Mouse (Mus musculus) forebrain, embryonic 13.5 days (tissue): Measurements from ENCODE around the gene Mucl3. TPM values are rescaled to one million over a fixed set of nuclear protein-coding genes. Genes with fewer than 3 reads are reported as not detected.
A peak's percentile ranks its signal among the peaks of the same experiment; 100 is the strongest.

Source experiments
- ATAC-seq: fragments of 200-750 bp; cut with Nextera tagmentation; 2 replicates; pipeline ENCODE4 v1.8.0; 2017
- H3K27ac ChIP-seq: fragments of 300-500 bp; sonication (generic); 2 replicates; pipeline ENCODE4 v1.5.1; 2015; ENCODE audit warnings: inconsistent platforms, mild to moderate bottlenecking, moderate library complexity
- H3K27me3 ChIP-seq: fragments of 300-500 bp; sonication (generic); 2 replicates; pipeline ENCODE4 v1.6.1; 2015; ENCODE audit warnings: mild to moderate bottlenecking, inconsistent platforms
- H3K36me3 ChIP-seq: fragments of 300-500 bp; sonication (generic); 2 replicates; pipeline ENCODE4 v1.6.1; 2015; ENCODE audit warnings: mild to moderate bottlenecking, inconsistent platforms; ENCODE audit not compliant: poor library complexity, severe bottlenecking
- H3K4me1 ChIP-seq: fragments of 300-500 bp; sonication (generic); 2 replicates; pipeline ENCODE4 v1.6.1; 2015; ENCODE audit warnings: inconsistent platforms
- H3K4me2 ChIP-seq: fragments of 300-500 bp; sonication (generic); 2 replicates; pipeline ENCODE4 v1.6.1; 2015; ENCODE audit warnings: inconsistent platforms, mild to moderate bottlenecking, moderate library complexity
- H3K4me3 ChIP-seq: fragments of 300-500 bp; sonication (generic); 2 replicates; pipeline ENCODE4 v1.5.1; 2015; ENCODE audit warnings: mild to moderate bottlenecking, inconsistent platforms
- H3K9ac ChIP-seq: fragments of 300-500 bp; sonication (generic); 2 replicates; pipeline ENCODE4 v1.6.1; 2015; ENCODE audit warnings: mild to moderate bottlenecking, inconsistent platforms
- H3K9me3 ChIP-seq: fragments of 300-500 bp; sonication (generic); replicated peaks from 2 replicates; pipeline ENCODE4 v1.6.1; 2016; ENCODE audit warnings: inconsistent platforms
- WGBS: fragments of 180-500 bp; shearing (Covaris S2); methylation state at CpG from one replicate; pipeline ENCODE4 v1.1.7; 2015; 5-methylcytosine and 5-hydroxymethylcytosine counted together
- polyA plus RNA-seq: library from polyadenylated mRNA; unstranded; fragments of >200 nt; fragmentation: Nextera tagmentation; extraction: Ambion mirVana; gene quantifications from 2 replicates; pipeline ENCODE4 v1.2.1, GENCODE M21; 2015

The Mucl3 gene
- polyA plus RNA-seq, 1 experiment from 2014 or later: not detected

- no peak for ATAC-seq
- Histone ChIP-seq H3K9me3 (no peaks in the 10 kb centered on the region), H3K9ac (no peak within 1 kb of the TSS), H3K27ac (no peak within 1 kb of the TSS), H3K4me1 (no peaks in the 10 kb centered on the region), H3K4me3 (no peak within 1 kb of the TSS), H3K36me3 (no peaks in the 10 kb centered on the region), H3K4me2 (no peak within 1 kb of the TSS), H3K27me3 (no peaks in the 10 kb centered on the region)
- 93% methylated on average over 7 of the region's 7 CpGs for WGBS
Observed at GRCm38 (mm10) chr17:35626537-35626936, 17.0 kb downstream of the Mucl3 start, which contains the start of gene Gm9573. Gene Gm9573 (minus strand): TSS chr17:35626637.

- no peak overlapping the region for H3K4me3 ChIP-seq
- WGBS: 82% methylated on average over 4 of the region's 4 CpGs
- no peak overlapping the region for H3K9ac ChIP-seq
- H3K36me3 ChIP-seq: no peaks in the 10 kb centered on the region
- no peak for ATAC-seq
- no peak overlapping the region for H3K27ac ChIP-seq
- no peaks in the 10 kb centered on the region for H3K27me3 ChIP-seq
- no peaks in the 10 kb centered on the region for H3K9me3 ChIP-seq
- H3K4me2 ChIP-seq: no peak overlapping the region
- no peaks in the 10 kb centered on the region for H3K4me1 ChIP-seq
Observed at GRCm38 (mm10) chr17:35617127-35617526, 26.4 kb downstream of the Mucl3 start.

DNA sequence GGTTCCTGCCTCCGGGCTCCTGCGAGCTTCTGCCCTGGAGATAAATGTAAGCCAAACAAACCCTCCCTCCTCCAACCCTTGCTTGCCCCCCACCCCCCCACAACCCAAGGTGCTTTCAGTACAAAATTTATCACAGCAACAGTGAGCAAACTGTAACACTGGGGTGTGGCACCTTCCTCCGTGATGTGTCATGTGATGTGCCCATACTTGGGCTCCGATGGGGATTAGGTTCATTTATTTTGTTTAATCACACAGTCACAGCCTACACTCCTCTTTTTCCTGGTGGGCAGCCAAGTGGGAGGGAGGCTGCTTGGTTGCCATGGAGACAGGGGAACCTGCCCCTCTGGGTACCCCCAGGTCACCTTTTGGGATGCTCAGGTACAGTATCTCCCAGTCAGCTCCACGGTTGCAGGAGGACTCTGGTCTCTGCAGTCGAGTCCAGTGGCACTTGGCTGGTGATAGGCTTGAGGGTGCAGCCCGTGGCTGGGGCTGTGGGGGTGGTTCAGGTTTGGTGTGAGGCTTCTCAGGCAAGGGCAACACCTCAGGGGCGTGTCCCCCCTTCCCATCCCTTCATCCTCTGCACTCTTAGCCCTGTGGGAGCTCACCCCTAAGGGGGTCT lies 41.6 kb downstream of the Mucl3 start:
- Histone ChIP-seq H3K36me3 (no peaks in the 10 kb centered on the region), H3K4me2 (no peak overlapping the region), H3K27me3 (no peaks in the 10 kb centered on the region), H3K9me3 (no peaks in the 10 kb centered on the region; the same call in 1 of the 2 replicates), H3K27ac (no peak overlapping the region), H3K4me3 (no peak overlapping the region), H3K4me1 (no peaks in the 10 kb centered on the region), H3K9ac (no peak overlapping the region)
- ATAC-seq: no peak
- WGBS: 56% methylated on average over 8 of the region's 8 CpGs

DNA sequence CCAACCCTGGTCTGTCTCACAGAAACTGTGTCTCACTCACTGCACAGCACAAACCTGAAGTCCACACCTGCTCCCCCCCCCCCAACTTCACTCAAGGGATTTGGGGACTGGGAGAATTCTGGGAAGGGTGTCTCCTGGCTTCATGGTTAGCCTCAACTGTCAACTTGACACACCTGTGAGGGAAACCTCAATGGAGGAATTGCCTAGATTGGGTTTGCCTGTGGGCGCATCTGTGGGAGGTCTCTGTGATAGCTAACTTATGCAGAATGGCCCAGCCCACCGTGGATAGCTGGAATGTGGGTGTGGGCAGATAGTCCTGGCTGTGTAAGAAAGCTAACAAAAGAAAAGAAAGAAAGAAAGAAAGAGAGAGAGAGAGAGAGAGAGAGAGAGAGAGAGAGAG lies 42.2 kb downstream of the Mucl3 start, which contains the start of gene Sfta2:
Gene Sfta2, plus strand, starts transcription at position 301 of the 400 bp plus-strand sequence.
- Histone ChIP-seq H3K4me1 (no peaks in the 10 kb centered on the region), H3K9me3 (no peaks in the 10 kb centered on the region; the same call in 1 of the 2 replicates), H3K27me3 (no peaks in the 10 kb centered on the region), H3K9ac (no peak within 1 kb of the TSS), H3K36me3 (no peaks in the 10 kb centered on the region), H3K4me3 (no peak within 1 kb of the TSS), H3K4me2 (no peak within 1 kb of the TSS), H3K27ac (no peak within 1 kb of the TSS)
- no peak for ATAC-seq
- WGBS: 64% methylated on average over 2 of the region's 2 CpGs

GRCm38 (mm10) chr17:35597399-35597798 lies 46.1 kb downstream of the Mucl3 start:
- Histone ChIP-seq H3K27ac (no peak overlapping the region), H3K4me3 (no peak overlapping the region), H3K9ac (no peak overlapping the region), H3K27me3 (no peaks in the 10 kb centered on the region), H3K4me1 (no peaks in the 10 kb centered on the region), H3K9me3 (no peaks in the 10 kb centered on the region; the same call in 1 of the 2 replicates), H3K4me2 (no peak overlapping the region), H3K36me3 (no peaks in the 10 kb centered on the region)
- 95% methylated on average over 3 of the region's 3 CpGs for whole genome bisulfite sequencing
- ATAC-seq: no peak

DNA sequence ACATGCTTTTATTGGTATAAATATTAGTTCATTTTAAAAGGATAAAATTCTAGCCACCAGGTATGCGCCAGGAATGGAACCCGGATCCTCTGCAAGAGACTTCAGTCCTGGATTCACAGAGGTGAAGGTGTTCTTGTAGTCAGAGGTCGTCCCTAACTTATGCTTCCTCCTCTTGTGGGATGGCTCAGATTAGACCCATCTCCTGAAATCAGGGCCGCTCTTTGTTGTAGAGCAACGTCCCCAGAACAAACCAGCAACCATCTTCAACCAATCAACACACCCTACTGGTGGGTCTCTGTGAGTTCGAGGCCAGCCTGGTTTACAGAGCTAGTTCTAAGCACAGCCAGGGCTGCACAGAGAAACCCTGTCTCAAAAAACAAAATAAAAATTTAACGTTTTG lies 49.0 kb downstream of the Mucl3 start:
- no peaks in the 10 kb centered on the region for H3K36me3 ChIP-seq
- 82% methylated on average over 7 of the region's 7 CpGs for WGBS

DNA sequence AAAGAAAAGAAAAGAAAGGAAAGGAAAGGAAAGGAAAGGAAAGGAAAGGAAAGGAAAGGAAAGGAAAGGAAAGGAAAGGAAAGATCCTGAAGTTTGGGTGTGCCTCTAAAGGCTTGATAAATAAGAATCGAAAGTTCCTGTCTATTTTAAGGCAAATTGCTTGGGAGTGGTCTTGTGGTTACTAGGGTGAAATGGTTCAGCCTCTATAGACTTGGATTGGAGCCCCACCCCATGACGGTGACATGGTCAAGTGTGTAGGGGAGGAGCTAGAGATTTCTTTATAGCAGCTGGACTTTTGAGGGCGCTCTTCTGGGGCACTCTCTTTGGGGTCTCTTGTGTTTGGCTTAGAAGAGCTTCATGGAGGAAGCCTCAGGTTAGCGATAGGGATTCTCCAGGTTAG lies 49.7 kb downstream of the Mucl3 start:
- no peaks in the 10 kb centered on the region; the same call in 1 of the 2 replicates for H3K9me3 ChIP-seq
- no peak for ATAC-seq
- no peak overlapping the region for H3K9ac ChIP-seq
- H3K27me3 ChIP-seq: no peaks in the 10 kb centered on the region
- 36% methylated on average over 4 of the region's 4 CpGs for WGBS
- H3K36me3 ChIP-seq: no peaks in the 10 kb centered on the region
- 0 out of 2 replicates have a peak, but pooled peaks cover 4% of the 10 kb centered on the region for H3K4me1 ChIP-seq
- H3K4me3 ChIP-seq: no peak overlapping the region
- H3K4me2 ChIP-seq: no peak overlapping the region
- no peak overlapping the region for H3K27ac ChIP-seq

More for the DNA sequence above, 49.0 kb downstream of the Mucl3 start:
- H3K27ac ChIP-seq: no peak overlapping the region
- no peaks in the 10 kb centered on the region; the same call in 1 of the 2 replicates for H3K9me3 ChIP-seq
- no peak overlapping the region for H3K9ac ChIP-seq
- H3K4me2 ChIP-seq: no peak overlapping the region
- 0 out of 2 replicates have a peak, but pooled peaks cover 4% of the 10 kb centered on the region for H3K4me1 ChIP-seq
- H3K27me3 ChIP-seq: no peaks in the 10 kb centered on the region
- no peak for ATAC-seq
- no peak overlapping the region for H3K4me3 ChIP-seq

DNA sequence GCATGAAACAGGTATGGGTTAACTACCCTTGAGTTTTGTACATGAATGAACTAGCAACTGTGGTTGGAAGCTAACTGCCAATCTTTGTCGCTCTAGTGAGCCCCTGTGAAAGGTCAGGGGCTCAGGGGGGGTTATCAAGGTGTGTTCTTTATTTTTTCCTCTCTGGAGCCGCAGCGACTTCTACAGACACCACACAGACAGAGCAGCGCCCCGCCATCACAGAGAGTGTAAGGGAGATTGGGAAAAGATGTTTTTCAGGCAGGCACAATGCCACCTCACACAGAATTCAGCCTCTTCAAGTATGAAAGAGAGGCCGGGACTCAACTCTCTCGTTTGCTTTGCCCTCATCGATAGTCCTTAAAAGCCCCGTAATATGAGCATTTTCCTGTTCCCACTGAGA lies 51.4 kb downstream of the Mucl3 start:
- H3K36me3 ChIP-seq: no peaks in the 10 kb centered on the region
- peaks cover 2% of the 10 kb centered on the region; the same call in 1 of the 2 replicates for H3K9me3 ChIP-seq
- H3K27ac ChIP-seq: no peak overlapping the region
- H3K4me3 ChIP-seq: no peak overlapping the region
- H3K4me1 ChIP-seq: 0 out of 2 replicates have a peak, but pooled peaks cover 4% of the 10 kb centered on the region
- WGBS: 85% methylated on average over 9 of the region's 9 CpGs
- H3K9ac ChIP-seq: no peak overlapping the region
- H3K4me2 ChIP-seq: no peak overlapping the region
- ATAC-seq: no peak
- H3K27me3 ChIP-seq: no peaks in the 10 kb centered on the region

GRCm38 (mm10) chr17:35591731-35592130 lies 51.8 kb downstream of the Mucl3 start:
- Histone ChIP-seq H3K27me3 (no peaks in the 10 kb centered on the region), H3K36me3 (no peaks in the 10 kb centered on the region), H3K9ac (no peak overlapping the region), H3K4me3 (no peak overlapping the region), H3K4me1 (0 out of 2 replicates have a peak, but pooled peaks cover 4% of the 10 kb centered on the region), H3K9me3 (0 out of 2 replicates have a peak, but pooled peaks cover 2% of the 10 kb centered on the region), H3K4me2 (no peak overlapping the region), H3K27ac (no peak overlapping the region)
- ATAC-seq: no peak
- 96% methylated on average over 15 of the region's 15 CpGs for WGBS

DNA sequence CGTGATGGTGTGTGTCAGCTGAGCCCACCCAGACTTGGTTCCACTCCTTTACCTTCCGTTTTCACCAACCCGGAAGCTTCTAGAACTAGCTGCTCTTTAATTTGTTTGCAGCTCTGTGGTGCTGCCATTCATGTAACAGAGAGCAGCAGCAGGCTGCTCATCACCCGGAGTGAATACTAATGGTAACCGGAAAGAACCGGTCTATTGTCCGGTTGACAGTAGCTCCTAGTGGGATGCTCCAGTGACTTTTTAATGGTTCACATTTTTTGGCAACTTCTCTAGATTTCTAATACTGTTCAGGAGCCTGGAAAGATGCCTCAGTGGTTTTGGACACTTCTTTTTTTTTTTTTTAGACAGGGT lies 52.3 kb downstream of the Mucl3 start:
- 74% methylated on average over 7 of the region's 7 CpGs for WGBS
- H3K4me1 ChIP-seq: 0 out of 2 replicates have a peak, but pooled peaks cover 4% of the 10 kb centered on the region
- no peak overlapping the region for H3K4me2 ChIP-seq
- H3K4me3 ChIP-seq: no peak overlapping the region
- no peaks in the 10 kb centered on the region for H3K36me3 ChIP-seq
- no peaks in the 10 kb centered on the region for H3K27me3 ChIP-seq
- 0 out of 2 replicates have a peak, but pooled peaks cover 2% of the 10 kb centered on the region for H3K9me3 ChIP-seq
- no peak overlapping the region for H3K9ac ChIP-seq
- H3K27ac ChIP-seq: no peak overlapping the region; the same call in 1 of the 2 replicates
- ATAC-seq: no peak

DNA sequence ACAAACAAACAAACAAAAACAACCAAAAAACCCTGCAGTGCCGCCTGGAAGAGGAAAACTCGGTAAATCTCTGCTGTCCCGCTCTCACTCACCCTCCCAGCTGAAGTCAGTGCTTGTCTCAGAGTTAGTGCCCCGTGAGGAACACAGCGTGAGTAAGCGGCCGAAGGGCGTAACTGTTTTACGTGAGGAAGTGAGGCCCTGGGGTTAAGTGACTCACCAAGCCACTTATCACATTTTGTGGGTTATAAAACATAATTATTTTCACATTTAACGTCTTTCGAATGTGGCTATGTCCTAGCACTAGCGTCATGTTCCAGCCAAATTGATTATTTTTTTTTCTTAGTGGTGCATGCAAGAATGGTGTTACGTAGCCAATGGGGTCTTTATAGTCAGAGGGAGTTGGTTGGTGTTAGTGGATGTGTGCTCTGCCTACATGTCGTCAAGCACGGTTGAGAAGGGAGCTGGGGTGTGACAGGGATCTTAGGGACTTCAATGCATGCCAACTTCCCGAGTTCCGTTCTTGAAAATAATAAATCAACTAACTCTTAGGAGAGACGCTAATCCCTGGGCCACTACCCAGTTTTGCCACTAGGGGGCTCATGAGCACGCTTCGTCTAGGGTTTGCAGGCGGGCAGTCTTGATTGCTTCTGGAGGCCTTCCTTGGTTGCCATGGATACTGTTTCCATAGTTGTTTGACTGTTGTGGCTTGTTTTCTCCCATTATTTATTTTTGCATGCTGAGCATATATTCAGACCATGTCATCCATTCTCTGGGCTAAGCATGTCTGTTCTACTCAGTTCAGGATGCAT lies 52.9 kb downstream of the Mucl3 start:
- peak; percentile 75 for ATAC-seq
- Histone ChIP-seq H3K27me3 (no peaks in the 10 kb centered on the region), H3K27ac (no peak overlapping the region; the same call in 1 of the 2 replicates), H3K9ac (no peak overlapping the region), H3K4me2 (no peak overlapping the region), H3K9me3 (0 out of 2 replicates have a peak, but pooled peaks cover 2% of the 10 kb centered on the region), H3K4me1 (0 out of 2 replicates have a peak, but pooled peaks cover 4% of the 10 kb centered on the region), H3K4me3 (no peak overlapping the region), H3K36me3 (no peaks in the 10 kb centered on the region)
- 65% methylated on average over 21 of the region's 21 CpGs for WGBS

- Histone ChIP-seq H3K27me3 (no peaks in the 10 kb centered on the region), H3K4me3 (no peak overlapping the region), H3K9ac (no peak overlapping the region), H3K4me1 (0 out of 2 replicates have a peak, but pooled peaks cover 4% of the 10 kb centered on the region), H3K9me3 (0 out of 2 replicates have a peak, but pooled peaks cover 2% of the 10 kb centered on the region), H3K4me2 (no peak overlapping the region), H3K36me3 (no peaks in the 10 kb centered on the region), H3K27ac (no peak overlapping the region)
- 10% methylated on average over 4 of the region's 4 CpGs for WGBS
- no peak for ATAC-seq
Observed at GRCm38 (mm10) chr17:35588387-35588786, 55.1 kb downstream of the Mucl3 start.
